Mouse (Mus musculus): Measurements from ENCODE around the gene Olfml1.

The Olfml1 gene

DNA sequence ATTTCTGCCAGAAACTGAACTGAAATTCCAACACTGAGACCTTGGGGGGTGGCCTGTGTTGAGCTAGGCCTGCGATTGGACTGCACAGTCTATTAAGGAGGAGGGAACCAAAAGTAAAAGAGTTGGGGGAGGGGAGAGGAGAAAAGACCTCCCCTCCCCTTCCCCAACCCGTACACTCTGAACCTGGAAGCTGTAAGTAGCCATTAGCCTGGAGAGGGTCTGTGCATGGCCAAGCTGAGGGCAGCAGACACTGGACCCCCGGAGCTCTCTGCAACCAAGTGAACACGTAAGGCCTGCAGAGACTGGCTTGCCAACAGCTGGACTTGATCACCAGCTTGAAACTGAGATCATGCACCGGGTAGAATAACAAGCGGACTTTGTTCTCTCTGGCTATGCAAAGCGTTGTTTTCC, at the start of gene Olfml1:
Gene Olfml1, plus strand, starts transcription at position 186 of the 411 bp plus-strand sequence.
- DNase-seq (ENCODE audit: low spot score): peak; percentile 17

DNA sequence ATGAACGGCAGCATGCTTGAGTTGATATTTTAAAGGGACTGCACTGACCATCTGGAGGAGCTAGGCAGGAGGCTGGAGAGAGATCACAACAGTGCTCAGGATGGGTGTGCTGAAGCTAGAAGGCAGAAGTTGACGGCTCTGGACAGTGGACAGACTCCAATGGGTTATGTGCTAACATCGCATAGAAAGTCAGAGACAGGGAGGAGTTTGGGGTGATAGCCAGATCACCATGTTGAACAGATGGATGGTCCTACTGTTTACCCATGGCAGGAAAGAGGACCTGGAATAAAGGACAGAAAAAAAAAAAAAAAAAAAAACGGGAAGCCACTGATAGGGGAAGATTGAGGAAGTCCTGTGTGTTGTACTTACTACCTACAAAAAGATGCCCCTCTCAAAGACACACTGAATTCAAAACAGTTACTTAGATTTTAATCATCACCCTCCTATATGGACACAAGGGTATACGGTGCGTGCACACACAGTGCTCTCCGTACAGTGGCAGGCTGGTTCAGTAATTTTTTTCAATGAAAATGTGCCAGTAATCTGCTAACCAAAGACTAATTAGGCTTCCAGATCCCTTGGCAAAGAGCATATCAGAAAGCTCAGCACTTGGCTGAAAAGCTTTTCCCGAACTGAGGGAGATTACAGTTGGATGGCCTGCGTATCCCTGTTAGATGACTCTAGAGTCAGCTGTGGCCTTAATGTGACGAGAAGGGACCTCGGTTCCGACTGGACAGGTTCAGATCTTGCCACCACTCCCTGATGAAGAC, 47.8 kb upstream of the Olfml1 start:
- no peak for DNase-seq (ENCODE audit: low spot score)

DNA sequence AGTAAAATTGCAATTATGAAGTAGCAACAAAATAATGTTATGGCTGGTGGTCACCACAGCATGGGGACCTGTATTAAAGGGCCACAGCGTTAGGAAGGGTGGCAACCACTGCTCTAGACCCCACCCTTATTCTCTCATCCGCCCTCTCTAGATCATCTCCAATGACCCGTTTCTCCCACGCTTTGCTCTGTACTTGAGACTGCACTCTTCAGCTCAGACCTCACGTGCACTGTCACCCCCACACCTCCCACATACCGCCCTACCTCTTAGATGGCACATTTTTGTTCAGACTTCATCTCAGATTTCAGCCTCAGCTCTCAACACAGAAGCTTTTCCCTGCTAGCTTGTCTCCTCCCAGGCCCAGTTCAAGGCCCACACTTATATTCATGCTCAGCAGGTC, 45.8 kb upstream of the Olfml1 start:
- no peak for DNase-seq (ENCODE audit: low spot score)

DNA sequence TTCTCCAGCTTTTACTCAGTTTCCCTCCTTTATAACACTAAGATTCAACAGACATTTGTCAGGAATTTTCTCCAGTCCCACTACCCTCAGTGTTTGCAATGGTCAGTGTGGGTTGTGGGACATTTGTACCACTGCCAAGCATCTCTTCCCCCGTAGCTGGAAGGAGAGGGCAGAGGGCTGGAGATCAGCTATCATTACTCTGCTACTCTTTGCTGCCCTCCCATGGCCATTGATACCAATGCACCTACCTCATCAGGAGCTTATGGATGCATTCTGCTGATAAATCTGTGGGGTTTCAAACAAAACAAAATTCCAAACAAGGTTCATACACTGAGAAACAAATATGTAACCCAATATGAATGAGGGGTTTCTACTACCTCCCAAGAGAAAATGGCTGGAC, 40.9 kb upstream of the Olfml1 start:
- no peak for DNase-seq (ENCODE audit: low spot score)

DNA sequence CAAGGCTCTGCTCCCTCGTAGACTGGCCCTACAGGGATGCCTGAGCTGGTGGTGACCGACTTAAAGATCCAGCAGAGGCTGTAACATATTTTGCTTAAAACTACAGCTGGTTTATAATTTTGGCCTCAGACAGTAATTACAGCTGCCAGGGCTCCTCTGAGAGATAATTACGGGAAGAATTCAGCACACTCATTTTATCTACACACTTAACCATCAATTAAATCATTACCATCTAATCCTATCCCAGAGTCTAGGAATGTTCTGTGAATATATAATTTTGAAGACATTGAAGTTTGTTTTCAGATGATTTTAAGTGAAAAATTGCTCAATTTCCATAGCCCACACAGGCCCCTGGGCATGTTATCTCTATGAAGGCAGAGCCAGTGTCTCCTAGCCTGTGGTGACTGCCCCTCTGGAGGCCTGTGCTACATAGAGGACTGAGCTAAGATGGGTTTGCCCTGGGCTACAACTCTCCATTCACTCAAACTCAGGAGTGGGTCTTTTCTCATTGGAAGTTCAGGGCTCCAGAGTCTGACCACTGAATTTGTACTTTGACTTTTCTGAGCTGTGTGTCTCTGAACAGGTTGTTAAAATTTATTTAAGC, 39.0 kb upstream of the Olfml1 start:
- no peak for DNase-seq (ENCODE audit: low spot score)

DNA sequence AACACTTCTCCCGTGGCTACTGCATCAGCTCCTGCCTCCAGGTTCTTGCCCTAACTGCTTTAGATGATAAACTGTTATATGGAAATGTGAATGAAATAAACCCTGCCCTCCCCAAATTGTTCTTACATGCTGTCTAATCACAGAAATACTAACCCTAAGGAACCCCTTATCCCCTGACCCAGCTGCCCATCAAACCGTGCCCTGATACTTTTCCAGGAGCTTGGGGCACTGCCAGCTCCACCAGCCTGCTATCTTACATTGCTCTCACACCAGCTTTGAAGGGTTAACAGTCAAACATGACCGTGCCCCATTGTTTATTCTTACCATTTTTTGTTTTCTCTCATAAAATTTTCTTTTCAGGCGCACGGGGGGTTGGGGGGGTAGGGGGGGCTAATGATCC, 37.9 kb upstream of the Olfml1 start:
- DNase-seq (ENCODE audit: low spot score): no peak

DNA sequence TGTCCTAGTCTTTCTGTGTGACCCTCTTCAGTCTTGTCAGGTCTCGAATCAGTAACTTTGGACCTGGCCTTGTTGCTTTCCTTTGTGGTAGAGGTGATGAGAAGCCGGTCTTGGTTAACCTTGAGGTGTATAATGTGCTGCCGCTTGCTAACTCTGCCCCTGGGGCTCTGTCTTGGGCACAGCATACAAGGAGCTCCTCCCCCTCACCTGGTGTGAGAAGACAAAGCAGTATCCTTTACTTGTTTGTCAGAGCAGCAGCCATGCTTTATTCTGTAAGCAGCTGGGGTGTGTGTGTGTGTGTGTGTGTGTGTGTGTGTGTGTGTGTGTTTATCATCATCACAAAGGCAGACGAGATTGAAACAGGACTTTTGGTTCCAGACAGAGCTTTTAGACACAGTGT, 31.9 kb upstream of the Olfml1 start:
- no peak for DNase-seq (ENCODE audit: low spot score)

DNA sequence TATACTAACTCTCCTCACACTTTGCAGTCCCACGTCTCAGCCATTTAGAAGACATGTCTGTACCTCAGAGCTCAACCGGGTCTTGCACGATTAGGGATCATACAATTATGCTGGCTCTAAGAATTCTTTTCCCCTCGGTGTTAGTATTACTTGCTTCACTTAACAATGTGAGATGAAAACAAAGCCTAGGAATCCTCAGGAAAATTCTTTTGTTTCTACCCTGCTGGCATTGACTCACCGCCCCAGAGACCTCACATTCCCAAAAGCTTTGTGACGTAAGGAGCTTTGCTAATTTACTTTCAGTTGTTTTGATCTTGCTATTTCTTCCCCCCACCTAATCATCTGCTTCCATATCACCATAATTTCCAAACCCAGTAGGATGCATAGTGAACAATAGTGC, 30.7 kb upstream of the Olfml1 start:
- DNase-seq (ENCODE audit: low spot score): no peak

DNA sequence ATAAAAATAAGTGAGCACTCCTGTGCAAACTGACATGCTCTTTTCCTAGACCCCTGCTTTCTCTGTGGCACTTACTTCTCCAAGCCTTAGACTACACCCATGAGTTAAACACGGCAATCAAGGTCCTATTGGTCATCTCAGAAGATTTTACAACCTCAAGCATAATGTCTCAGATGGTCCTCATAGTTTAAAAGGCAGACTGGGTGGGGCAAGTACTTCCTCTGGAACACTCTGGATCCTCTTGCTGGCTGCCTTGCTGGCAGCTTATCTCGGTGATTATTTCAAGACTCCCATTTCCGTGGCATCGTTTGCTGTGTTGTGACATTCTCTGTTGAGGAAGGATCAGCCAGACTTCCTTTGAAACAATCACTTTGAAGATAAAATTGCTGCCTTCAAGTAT, 27.2 kb upstream of the Olfml1 start:
- no peak for DNase-seq (ENCODE audit: low spot score)

DNA sequence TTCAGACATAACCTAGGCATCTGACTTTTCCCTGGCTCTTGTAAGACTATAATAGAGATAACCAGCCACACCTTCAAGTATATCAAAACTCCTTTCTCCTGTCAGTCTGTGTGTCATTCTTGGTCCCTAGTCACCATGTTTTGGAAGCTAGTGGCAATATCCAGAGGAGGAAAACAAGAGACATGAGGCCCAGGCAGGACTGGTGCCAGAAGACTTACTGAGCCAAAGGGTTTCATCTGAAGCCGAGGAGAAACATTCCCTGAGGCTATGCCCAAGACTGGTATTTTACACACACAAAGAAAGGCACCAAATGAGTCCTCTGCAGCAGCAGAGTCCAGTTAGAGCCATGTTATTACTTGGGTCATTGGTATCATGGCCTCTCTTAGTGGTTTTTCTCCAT, 22.2 kb upstream of the Olfml1 start:
- no peak for DNase-seq (ENCODE audit: low spot score)

DNA sequence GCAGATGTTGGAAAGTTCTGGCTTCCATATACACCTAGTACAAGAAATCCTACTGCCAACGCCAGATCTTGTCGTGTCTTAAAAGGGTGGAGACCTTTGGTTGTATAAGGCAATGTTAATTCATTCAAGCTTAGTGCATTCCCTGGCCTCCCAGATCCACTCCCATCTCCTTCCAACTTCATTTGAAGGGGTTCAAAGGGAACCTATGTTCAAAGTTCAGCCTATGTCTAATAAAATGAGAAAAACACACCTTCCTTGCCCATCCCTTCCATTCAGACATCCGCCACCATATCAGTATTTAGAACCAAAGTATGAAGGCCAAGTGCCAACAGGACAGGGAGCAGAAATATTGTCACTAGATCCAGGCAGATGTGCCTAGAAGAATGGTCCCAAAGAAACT, 19.4 kb upstream of the Olfml1 start:
- DNase-seq (ENCODE audit: low spot score): no peak

DNA sequence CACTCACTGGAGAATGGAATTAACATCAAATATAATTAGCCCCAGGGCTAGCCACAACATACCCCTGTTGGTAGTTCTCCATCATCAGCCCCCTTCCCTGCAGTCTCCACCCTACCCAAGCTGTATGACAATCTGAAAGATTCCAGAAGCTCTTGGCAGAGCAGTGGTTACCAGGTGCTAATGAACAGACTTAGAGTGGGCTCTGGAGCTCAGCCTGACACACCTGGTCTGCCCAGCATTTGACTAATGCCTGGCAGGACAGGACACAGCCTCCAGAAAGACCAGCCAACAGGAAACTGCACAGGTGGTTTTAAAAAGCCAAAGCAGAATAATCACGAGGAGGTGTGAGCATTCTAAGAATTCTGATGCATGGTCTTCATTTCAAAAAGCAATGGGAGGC, 13.8 kb upstream of the Olfml1 start:
- no peak for DNase-seq (ENCODE audit: low spot score)

DNA sequence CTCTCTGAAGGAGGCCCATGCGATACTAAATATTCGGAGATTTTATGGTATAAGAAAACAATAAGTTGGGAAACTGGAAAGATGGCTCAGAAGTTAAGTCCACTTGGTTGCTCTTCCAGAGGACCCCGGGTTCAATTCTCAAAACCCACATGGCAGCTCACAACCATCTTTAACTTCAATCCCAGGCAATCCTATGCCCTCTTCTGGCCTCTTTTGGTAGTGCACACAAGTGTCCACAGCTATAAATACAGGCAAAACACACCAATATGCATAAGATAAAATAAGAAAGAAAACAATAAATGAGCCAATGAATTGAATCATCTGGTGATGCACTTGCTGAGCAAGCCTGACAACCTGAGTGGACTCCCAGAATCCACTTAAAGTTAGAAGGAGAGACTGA, 11.3 kb upstream of the Olfml1 start:
- DNase-seq (ENCODE audit: low spot score): no peak

DNA sequence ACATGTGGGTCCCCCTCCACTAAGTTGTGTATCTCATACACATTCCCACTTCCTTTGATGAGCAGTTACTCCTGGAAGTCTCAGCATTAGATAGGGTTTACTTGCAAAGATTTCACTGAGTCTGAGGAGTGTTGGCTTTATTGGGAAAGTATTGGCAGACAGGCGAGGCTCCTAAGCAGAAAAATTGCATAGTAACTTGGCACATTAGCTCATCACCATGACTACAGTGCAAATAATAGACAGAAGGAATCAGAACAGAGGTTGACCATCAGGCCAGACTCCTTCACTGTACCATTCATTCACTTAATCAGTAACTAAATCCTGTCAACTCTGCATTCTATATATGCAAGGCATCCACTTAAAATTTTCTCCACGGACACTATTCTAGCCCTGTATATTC, 6.6 kb upstream of the Olfml1 start:
- no peak for DNase-seq (ENCODE audit: low spot score)

DNA sequence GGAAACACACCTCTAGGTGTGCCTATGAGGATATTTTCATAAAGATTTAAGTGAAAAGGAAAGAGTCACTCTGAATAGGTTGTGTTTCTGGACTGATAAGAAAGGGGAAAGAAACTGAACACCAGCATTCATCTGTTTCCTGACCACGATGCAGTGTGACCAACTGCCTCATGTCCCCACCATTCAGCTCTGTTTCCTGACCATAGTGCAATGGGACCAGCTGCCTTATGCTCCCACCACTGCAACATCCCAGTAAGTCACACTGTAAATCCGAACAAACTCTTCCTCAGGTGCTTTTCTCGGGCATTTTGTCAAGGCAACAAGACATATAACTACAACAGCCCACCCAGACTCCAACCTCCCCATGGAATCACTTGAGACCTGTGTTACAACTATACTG, 5.7 kb upstream of the Olfml1 start:
- DNase-seq (ENCODE audit: low spot score): no peak

DNA sequence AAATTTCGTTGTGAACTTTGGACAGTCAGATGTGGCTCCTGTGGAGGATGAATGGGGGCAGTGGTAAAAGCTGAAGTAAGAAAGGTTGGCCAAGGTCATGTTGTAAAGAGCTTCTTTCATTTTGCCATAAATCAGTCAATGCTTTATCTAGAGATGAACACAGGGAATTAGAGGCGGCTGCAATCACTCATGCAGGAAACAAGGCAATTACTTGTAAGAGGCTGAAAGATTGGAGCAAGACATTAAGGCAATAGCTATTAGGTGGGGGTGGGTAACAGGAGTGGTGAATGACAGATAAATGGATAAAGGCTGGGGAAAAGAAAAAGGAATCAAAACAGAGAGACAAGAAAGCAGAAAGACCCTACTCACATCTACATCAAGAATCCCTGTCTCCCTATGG, 3.5 kb upstream of the Olfml1 start:
- DNase-seq (ENCODE audit: low spot score): no peak

DNA sequence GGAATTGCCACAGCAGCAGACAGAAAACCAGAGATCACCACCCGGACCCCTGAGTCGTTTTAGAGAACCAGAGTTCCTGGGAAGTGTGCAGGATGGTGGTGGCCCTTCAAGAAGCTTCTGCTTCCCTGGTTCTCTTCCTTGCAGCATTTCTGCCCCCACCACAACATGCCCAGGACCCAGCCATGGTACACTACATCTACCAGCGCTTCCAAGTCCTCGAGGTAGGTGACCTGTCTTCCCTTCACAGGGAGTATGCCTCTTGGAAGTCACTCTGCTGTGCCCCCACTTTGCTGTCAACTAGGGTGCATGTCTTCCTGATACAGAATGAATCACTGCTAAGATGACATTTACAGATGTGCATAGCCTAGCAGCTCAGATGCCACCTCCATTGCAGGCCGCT, 428 bp downstream of the Olfml1 start:
- DNase-seq (ENCODE audit: low spot score): no peak

DNA sequence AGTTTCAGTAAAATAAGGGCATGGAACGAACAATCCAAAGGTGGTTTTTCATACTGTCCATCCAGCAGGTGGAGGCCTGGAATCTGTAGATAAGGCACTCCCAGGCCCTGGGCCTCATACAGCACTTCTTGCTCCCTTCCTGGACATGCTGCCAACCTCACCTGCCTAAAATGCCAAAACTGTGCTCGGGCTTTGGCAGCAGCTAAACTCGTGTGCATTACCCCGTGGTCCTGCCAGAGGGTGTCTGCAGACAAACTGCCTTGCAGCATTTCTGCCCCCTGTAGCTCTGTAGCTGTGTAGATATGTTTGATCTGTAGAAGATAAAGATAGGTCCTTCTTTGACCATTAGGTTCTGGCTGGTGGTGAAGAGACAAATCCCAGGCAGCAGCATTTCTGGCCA, 1.7 kb downstream of the Olfml1 start:
- no peak for DNase-seq (ENCODE audit: low spot score)

DNA sequence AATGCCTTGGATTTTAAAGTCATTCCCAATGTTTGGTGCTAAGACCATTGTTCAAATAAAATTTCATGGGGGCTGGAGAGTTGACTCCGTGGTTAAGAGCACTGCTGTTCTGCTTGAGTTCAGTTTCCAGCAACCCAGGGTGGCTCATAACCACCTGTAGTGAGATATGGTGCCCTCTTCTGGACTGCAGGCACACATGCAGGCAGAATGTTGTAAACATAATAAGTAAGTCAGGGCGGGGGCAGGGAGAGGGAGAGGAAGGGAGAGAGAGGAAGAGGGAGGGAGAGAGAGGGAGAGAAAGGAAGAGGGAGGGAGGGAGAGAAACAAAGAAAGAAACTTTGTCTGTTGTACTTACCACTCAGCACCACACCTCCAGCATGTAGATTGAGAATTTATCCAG, 6.6 kb downstream of the Olfml1 start:
- DNase-seq (ENCODE audit: low spot score): no peak

DNA sequence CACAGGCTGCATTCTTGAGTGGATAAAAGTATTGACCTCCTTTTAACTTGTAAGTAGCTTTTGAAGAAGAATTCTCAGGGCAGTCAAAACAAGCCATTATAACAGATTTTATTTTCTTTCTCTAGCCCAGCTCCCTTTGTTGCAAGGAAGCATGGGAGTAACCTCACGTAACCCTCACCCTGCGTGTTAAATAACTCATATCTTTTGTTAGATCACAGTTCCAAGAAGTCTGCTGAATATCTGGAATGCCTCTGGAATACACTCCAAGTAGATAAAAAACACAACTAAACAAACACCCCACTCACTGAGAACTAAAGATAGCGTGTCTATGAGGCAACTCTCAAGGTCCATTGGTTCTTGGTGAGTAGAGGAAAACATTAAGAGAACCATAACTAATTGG, 7.0 kb downstream of the Olfml1 start:
- DNase-seq (ENCODE audit: low spot score): no peak

DNA sequence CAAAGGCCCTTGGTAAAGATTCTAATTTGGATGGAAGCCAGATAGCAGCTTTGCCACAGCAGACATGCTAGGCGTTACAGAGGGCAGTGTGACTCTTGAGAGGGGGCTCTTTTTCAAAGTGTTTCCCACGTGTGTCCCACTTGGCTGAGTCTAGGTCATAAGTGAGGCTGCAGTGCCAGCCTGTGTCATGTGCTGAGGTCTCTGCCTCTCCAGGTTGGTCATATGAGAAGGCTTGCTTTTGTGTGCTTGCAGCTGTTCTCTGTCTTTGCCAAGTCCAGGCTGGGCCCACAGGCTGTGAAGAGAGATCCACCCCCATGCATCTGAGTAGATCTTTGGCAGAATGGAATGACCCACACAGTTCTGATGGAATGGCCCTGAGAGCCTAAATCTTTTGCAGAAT, 25.4 kb downstream of the Olfml1 start:
- no peak for DNase-seq (ENCODE audit: low spot score)

DNA sequence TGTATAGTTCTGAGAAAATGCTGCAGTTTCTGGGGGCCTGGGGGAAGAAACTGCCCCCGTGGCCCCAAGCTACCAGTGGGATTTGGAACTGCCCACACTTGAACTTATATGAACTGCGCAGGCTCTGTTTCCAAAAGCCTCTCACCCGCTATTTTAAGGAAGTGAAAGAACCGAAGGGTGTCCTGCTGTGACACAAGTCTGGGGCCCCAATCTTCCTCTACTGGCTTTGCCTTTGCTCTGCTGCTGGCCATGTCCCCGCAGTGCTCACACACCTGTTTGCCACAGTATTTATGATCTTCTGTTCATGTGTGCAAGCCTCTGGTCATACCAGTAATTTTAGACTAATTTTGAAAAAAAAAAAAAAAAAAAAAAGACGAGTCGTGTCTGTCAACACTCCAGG, 26.7 kb downstream of the Olfml1 start:
- DNase-seq (ENCODE audit: low spot score): no peak

DNA sequence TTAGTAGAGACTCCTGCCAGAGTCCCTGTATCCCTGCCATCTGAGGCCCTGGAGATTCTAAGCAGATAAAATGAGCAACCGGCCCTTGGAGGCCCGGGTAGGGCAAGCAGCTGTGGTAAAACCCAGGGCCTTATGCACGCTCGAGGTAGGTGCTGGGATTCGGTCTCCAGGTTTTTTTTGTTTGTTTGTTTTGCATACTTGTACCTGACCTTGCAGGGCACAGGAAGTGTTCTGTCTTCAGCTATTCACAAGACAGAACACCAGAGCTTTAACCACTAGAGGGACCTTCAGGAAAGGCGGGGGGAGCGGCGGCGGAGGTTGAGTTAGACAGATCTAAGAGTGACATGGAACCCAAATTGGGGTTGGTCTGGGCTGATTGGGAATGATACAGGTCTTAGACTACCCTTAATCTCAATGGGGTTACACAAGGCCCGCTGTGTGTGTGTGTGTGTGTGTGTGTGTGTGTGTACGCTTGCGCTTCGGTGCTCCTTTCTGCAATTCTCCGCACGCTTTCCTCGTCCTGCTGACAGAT, 27.1 kb downstream of the Olfml1 start:
- DNase-seq (ENCODE audit: low spot score): no peak

DNA sequence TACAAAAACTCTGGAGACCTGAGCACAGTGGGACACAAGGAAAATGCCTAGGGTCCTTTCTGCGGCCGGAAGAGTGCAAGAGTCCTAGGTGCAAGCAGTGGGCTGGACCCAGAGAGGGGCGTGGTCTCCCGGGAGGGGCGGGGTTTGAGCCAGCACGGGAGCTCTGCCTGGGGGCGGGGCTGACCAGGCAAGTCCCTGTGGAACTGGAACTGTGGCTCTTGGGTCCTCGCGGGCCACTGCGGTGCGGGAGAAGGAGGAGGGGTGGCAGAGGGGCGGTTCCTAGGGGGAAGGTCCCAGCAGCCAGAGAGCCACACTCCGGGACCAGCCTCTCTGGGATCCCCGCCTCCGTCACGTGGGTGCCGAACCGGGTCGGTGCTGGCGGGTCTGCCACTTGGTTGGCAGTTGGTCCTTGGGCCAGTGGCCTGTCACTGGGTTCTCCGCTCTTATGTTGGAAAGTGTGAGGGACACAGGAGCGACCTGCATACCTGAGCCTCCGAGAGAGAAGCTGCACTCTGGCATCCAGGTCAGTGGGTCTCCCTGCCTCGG, 27.7 kb downstream of the Olfml1 start, which contains the start of gene Ppfibp2:
Gene Ppfibp2, plus strand, starts transcription at position 351 of the 546 bp plus-strand sequence.
- DNase-seq (ENCODE audit: low spot score): peak; percentile 71

All from ovary, postnatal 10 days (tissue).